Mouse (Mus musculus) kidney, postnatal 0 days (tissue): Measurements from ENCODE around the gene Sdc3. TPM values are rescaled to one million over a fixed set of nuclear protein-coding genes. Genes with fewer than 3 reads are reported as not detected.

Source experiments
- ATAC-seq: fragments of 200-750 bp; cut with Nextera tagmentation; replicated peaks from 2 replicates; pipeline ENCODE4 v1.8.0; 2017; ENCODE audit warnings: low read depth, moderate number of reproducible peaks, moderate TSS enrichment, moderate library complexity; ENCODE audit not compliant: low FRiP score
- DNase-seq: peaks from one replicate; pipeline ENCODE4 v3.0.0-alpha.2; 2016; ENCODE audit warnings: low spot score
- H3K27ac ChIP-seq: fragments of 300-500 bp; sonication (generic); 2 replicates; pipeline ENCODE4 v1.5.1; 2014; ENCODE audit warnings: mild to moderate bottlenecking
- H3K27me3 ChIP-seq: fragments of 300-500 bp; sonication (generic); 2 replicates; pipeline ENCODE4 v1.6.1; 2014; ENCODE audit warnings: low read length, mixed read lengths; ENCODE audit not compliant: insufficient read depth
- H3K36me3 ChIP-seq: fragments of 300-500 bp; sonication (generic); 2 replicates; pipeline ENCODE4 v1.6.1; 2014; ENCODE audit warnings: low read length, mixed read lengths; ENCODE audit not compliant: insufficient read depth
- H3K4me1 ChIP-seq: fragments of 300-500 bp; sonication (generic); replicated peaks from 2 replicates; pipeline ENCODE4 v1.6.1; 2014; ENCODE audit warnings: antibody characterized with exemption, low read length, mixed read lengths; ENCODE audit not compliant: insufficient read depth
- H3K4me2 ChIP-seq: fragments of 300-500 bp; sonication (generic); 2 replicates; pipeline ENCODE4 v1.6.1; 2014; ENCODE audit warnings: mild to moderate bottlenecking, low read length, moderate library complexity, mixed read lengths
- H3K4me3 ChIP-seq: fragments of 300-500 bp; sonication (generic); replicated peaks from 2 replicates; pipeline ENCODE4 v1.5.1; 2014; ENCODE audit warnings: low read depth, low read length
- H3K9ac ChIP-seq: fragments of 300-500 bp; sonication (generic); 2 replicates; pipeline ENCODE4 v1.6.1; 2014; ENCODE audit warnings: low read depth, low read length
- H3K9me3 ChIP-seq: fragments of 300-500 bp; sonication (generic); replicated peaks from 2 replicates; pipeline ENCODE4 v1.6.1; 2016; ENCODE audit warnings: low read length, inconsistent platforms, mixed read lengths
- CTCF ChIP-seq: IDR thresholded peaks from 2 replicates; pipeline ENCODE4 v1.5.1; 2016; ENCODE audit warnings: antibody characterized with exemption, low read depth, mild to moderate bottlenecking, moderate library complexity
- WGBS: fragments of 180-500 bp; shearing (Covaris S2); extraction: QIAGEN DNeasy Blood & Tissue Kit; methylation state at CpG from one replicate; pipeline ENCODE4 v1.1.7; 2014; 5-methylcytosine and 5-hydroxymethylcytosine counted together
- polyA plus RNA-seq: library from polyadenylated mRNA; unstranded; fragments of >200 nt; fragmentation: Nextera tagmentation; extraction: Ambion mirVana; gene quantifications from 2 replicates; pipeline ENCODE4 v1.2.1, GENCODE M21; 2015

The Sdc3 gene
- polyA plus RNA-seq, 1 experiment from 2014 or later, result 16.2 TPM

- DNase-seq (peak; percentile 77), ATAC-seq (peak; percentile 87)
- TF ChIP-seq CTCF, result no peak
- Histone ChIP-seq H3K4me2 (peak overlapping the region; percentile 25), H3K9me3 (no peaks in the 10 kb centered on the region), H3K4me1 (peaks cover 8% of the 10 kb centered on the region), H3K4me3 (no peak overlapping the region), H3K9ac (0 out of 2 replicates have a peak overlapping the region, but pooled peaks have one; percentile 25), H3K27me3 (no peaks in the 10 kb centered on the region), H3K27ac (peak overlapping the region; percentile 88), H3K36me3 (no peaks in the 10 kb centered on the region)
- 7% methylated on average over 18 of the region's 18 CpGs for WGBS
These were observed 36.7 kb downstream of the Sdc3 start for GRCm38 (mm10) chr4:130828851-130829673.

GRCm38 (mm10) chr4:130834122-130834521 lies 41.8 kb downstream of the Sdc3 start:
- Histone ChIP-seq H3K9ac (no peak overlapping the region), H3K27ac (no peak overlapping the region), H3K4me3 (no peak overlapping the region), H3K4me2 (no peak overlapping the region), H3K9me3 (no peaks in the 10 kb centered on the region), H3K36me3 (no peaks in the 10 kb centered on the region), H3K27me3 (no peaks in the 10 kb centered on the region), H3K4me1 (peaks cover 34% of the 10 kb centered on the region)
- 7% methylated on average over 1 of the region's 1 CpGs for WGBS
- DNase-seq (no peak), ATAC-seq (no peak)
- no peak for TF ChIP-seq CTCF

- ATAC-seq (no peak), DNase-seq (no peak)
- Histone ChIP-seq H3K9ac (no peak overlapping the region), H3K27ac (no peak overlapping the region), H3K4me2 (no peak overlapping the region), H3K4me1 (peaks cover 28% of the 10 kb centered on the region), H3K27me3 (no peaks in the 10 kb centered on the region), H3K36me3 (no peaks in the 10 kb centered on the region), H3K9me3 (no peaks in the 10 kb centered on the region), H3K4me3 (no peak overlapping the region)
- 92% methylated on average over 4 of the region's 4 CpGs for WGBS
- TF ChIP-seq CTCF, result no peak
These were observed 43.2 kb downstream of the Sdc3 start for GRCm38 (mm10) chr4:130835550-130835949.

- Histone ChIP-seq H3K9me3 (no peaks in the 10 kb centered on the region), H3K27ac (no peak overlapping the region), H3K4me1 (peaks cover 35% of the 10 kb centered on the region), H3K4me2 (peak overlapping the region; percentile 16), H3K4me3 (no peak overlapping the region), H3K36me3 (no peaks in the 10 kb centered on the region), H3K9ac (no peak overlapping the region), H3K27me3 (no peaks in the 10 kb centered on the region)
- WGBS, result 12% methylated on average over 20 of the region's 20 CpGs
- DNase-seq (peak; percentile 45), ATAC-seq (no peak; the same call in 1 of the 2 replicates)
- TF ChIP-seq CTCF, result no peak
These were observed 44.1 kb downstream of the Sdc3 start for GRCm38 (mm10) chr4:130836281-130837061.

GRCm38 (mm10) chr4:130838585-130838984 lies 46.2 kb downstream of the Sdc3 start:
- H3K9me3 ChIP-seq, result no peaks in the 10 kb centered on the region
- no peak overlapping the region for H3K4me3 ChIP-seq
- no peaks in the 10 kb centered on the region for H3K36me3 ChIP-seq
- no peaks in the 10 kb centered on the region for H3K27me3 ChIP-seq
- peaks cover 37% of the 10 kb centered on the region for H3K4me1 ChIP-seq
- WGBS, result 22% methylated on average over 11 of the region's 11 CpGs
- no peak for TF ChIP-seq CTCF
- no peak overlapping the region for H3K27ac ChIP-seq
- ATAC-seq, result no peak
- no peak overlapping the region for H3K9ac ChIP-seq
- no peak overlapping the region for H3K4me2 ChIP-seq
- peak; percentile 55 for DNase-seq

- ATAC-seq (peak; percentile 55), DNase-seq (peak; percentile 78)
- 29% methylated on average over 8 of the region's 8 CpGs for WGBS
- Histone ChIP-seq H3K27ac (0 out of 2 replicates have a peak overlapping the region, but pooled peaks have one; percentile 19), H3K27me3 (no peaks in the 10 kb centered on the region), H3K9me3 (no peaks in the 10 kb centered on the region), H3K4me1 (peaks cover 34% of the 10 kb centered on the region), H3K4me2 (no peak overlapping the region), H3K36me3 (no peaks in the 10 kb centered on the region), H3K4me3 (no peak overlapping the region), H3K9ac (no peak overlapping the region)
- no peak for TF ChIP-seq CTCF
These were observed 48.9 kb downstream of the Sdc3 start for GRCm38 (mm10) chr4:130841107-130841840.
